Mouse (Mus musculus): ENCODE measurements around the gene Bag5. TPM values are rescaled to one million over a fixed set of nuclear protein-coding genes. Genes with fewer than 3 reads are reported as not detected.

The Bag5 gene
- polyA plus RNA-seq, 1 experiment = 747 TPM

DNA sequence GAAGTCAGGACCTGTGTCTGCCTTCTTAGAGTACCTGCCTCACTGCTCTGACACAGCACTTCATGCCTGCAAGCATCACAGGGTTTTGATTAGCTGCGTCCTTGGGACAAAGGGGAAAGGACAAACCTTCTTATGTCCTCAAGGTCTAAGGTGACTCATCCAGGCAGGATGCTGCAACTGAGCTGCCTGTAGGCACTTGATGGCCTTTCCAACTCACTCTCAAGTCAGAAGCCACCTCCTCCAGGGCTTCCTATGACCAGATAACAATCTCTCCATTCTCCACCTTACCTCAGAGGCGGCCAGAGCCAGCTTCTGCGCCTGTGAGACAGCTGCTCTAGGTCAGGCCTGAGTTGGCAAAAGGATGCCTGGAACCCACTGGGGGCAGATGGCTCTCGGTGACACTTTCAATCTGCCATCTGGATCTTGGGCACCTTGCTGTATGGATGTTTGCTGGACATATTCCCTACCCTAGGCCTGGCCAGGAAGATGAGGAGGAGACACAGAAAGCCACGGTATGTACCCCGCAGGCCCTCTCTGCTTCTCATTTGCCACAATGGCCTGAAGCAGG is 14.6 kb downstream of the Bag5 start:
- Histone ChIP-seq H3K36me3 (ENCODE audit: control insufficient read depth, insufficient read depth, low read length) (no peaks in the 10 kb centered on the region), H3K27ac (ENCODE audit: control insufficient read depth, insufficient read depth, low read depth, low read length) (no peak overlapping the region), H3K4me3 (ENCODE audit: control insufficient read depth, low read depth, low read length) (no peak overlapping the region), H3K4me1 (ENCODE audit: control insufficient read depth, insufficient read depth, low read length) (peaks cover 19% of the 10 kb centered on the region), H3K27me3 (ENCODE audit: control insufficient read depth, insufficient read depth, low read length) (no peaks in the 10 kb centered on the region)
- TF ChIP-seq CTCF (IDR thresholded peaks at IDR 0.05; ENCODE audit: control insufficient read depth, insufficient read depth, insufficient replicate concordance, low read depth, low read length) (no peak), POLR2A (IDR thresholded peaks at IDR 0.05; ENCODE audit: control insufficient read depth, low read depth, low read length) (no peak)

GRCm38 (mm10) chr12:111697708-111698107 is 15.3 kb downstream of the Bag5 start:
- no peaks in the 10 kb centered on the region for H3K27me3 ChIP-seq (ENCODE audit: control insufficient read depth, insufficient read depth, low read length)
- peaks cover 21% of the 10 kb centered on the region for H3K4me1 ChIP-seq (ENCODE audit: control insufficient read depth, insufficient read depth, low read length)
- H3K36me3 ChIP-seq (ENCODE audit: control insufficient read depth, insufficient read depth, low read length) = no peaks in the 10 kb centered on the region
- TF ChIP-seq CTCF (IDR thresholded peaks at IDR 0.05; ENCODE audit: control insufficient read depth, insufficient read depth, insufficient replicate concordance, low read depth, low read length) (no peak), POLR2A (IDR thresholded peaks at IDR 0.05; ENCODE audit: control insufficient read depth, low read depth, low read length) (no peak)
- no peak overlapping the region for H3K27ac ChIP-seq (ENCODE audit: control insufficient read depth, insufficient read depth, low read depth, low read length)
- H3K4me3 ChIP-seq (ENCODE audit: control insufficient read depth, low read depth, low read length) = no peak overlapping the region

- H3K4me3 ChIP-seq (ENCODE audit: control insufficient read depth, low read depth, low read length) = no peak overlapping the region
- H3K36me3 ChIP-seq (ENCODE audit: control insufficient read depth, insufficient read depth, low read length) = no peaks in the 10 kb centered on the region
- peaks cover 21% of the 10 kb centered on the region for H3K4me1 ChIP-seq (ENCODE audit: control insufficient read depth, insufficient read depth, low read length)
- H3K27me3 ChIP-seq (ENCODE audit: control insufficient read depth, insufficient read depth, low read length) = no peaks in the 10 kb centered on the region
- TF ChIP-seq CTCF (IDR thresholded peaks at IDR 0.05; ENCODE audit: control insufficient read depth, insufficient read depth, insufficient replicate concordance, low read depth, low read length) (0 out of 2 replicates have a peak, but pooled peaks have one; percentile 34), POLR2A (IDR thresholded peaks at IDR 0.05; ENCODE audit: control insufficient read depth, low read depth, low read length) (no peak)
- no peak overlapping the region for H3K27ac ChIP-seq (ENCODE audit: control insufficient read depth, insufficient read depth, low read depth, low read length)
Observed at GRCm38 (mm10) chr12:111696239-111696638, 16.8 kb downstream of the Bag5 start.

- no peak overlapping the region for H3K27ac ChIP-seq (ENCODE audit: control insufficient read depth, insufficient read depth, low read depth, low read length)
- no peaks in the 10 kb centered on the region for H3K27me3 ChIP-seq (ENCODE audit: control insufficient read depth, insufficient read depth, low read length)
- peaks cover 21% of the 10 kb centered on the region for H3K4me1 ChIP-seq (ENCODE audit: control insufficient read depth, insufficient read depth, low read length)
- H3K4me3 ChIP-seq (ENCODE audit: control insufficient read depth, low read depth, low read length) = no peak overlapping the region
- TF ChIP-seq CTCF (IDR thresholded peaks at IDR 0.05; ENCODE audit: control insufficient read depth, insufficient read depth, insufficient replicate concordance, low read depth, low read length) (no peak), POLR2A (IDR thresholded peaks at IDR 0.05; ENCODE audit: control insufficient read depth, low read depth, low read length) (no peak)
- no peaks in the 10 kb centered on the region for H3K36me3 ChIP-seq (ENCODE audit: control insufficient read depth, insufficient read depth, low read length)
Observed at GRCm38 (mm10) chr12:111694880-111695804, 17.9 kb downstream of the Bag5 start.

DNA sequence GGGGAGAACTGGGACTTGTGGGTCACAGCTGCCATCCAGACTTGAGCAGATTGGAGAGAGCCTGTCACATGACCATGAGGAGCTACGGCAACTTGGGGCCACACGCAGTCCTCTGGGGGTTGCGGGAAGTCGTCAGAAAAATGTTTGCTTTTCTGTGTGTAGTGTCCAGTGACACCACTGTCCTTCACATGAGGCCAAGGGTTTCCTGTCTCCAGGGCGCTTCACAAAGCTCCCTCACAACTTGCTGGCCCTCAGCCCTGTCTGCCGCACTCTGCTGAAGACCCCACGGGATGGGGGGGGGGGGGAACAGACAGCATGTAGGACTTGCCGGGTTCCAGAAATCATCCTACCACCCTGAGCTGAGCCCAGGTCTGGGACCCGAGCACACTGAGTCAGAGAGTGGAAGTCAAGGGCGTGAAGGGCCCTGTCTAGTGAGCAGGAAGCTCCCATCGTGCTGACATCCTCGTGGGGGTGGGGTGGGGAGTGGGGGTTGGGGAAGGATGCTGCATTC is 18.7 kb downstream of the Bag5 start:
- peaks cover 21% of the 10 kb centered on the region for H3K4me1 ChIP-seq (ENCODE audit: control insufficient read depth, insufficient read depth, low read length)
- no peak overlapping the region for H3K4me3 ChIP-seq (ENCODE audit: control insufficient read depth, low read depth, low read length)
- no peaks in the 10 kb centered on the region for H3K27me3 ChIP-seq (ENCODE audit: control insufficient read depth, insufficient read depth, low read length)
- TF ChIP-seq POLR2A (IDR thresholded peaks at IDR 0.05; ENCODE audit: control insufficient read depth, low read depth, low read length) = no peak
- TF ChIP-seq CTCF (IDR thresholded peaks at IDR 0.05; ENCODE audit: control insufficient read depth, insufficient read depth, insufficient replicate concordance, low read depth, low read length) = no peak
- H3K36me3 ChIP-seq (ENCODE audit: control insufficient read depth, insufficient read depth, low read length) = no peaks in the 10 kb centered on the region
- no peak overlapping the region for H3K27ac ChIP-seq (ENCODE audit: control insufficient read depth, insufficient read depth, low read depth, low read length)

DNA sequence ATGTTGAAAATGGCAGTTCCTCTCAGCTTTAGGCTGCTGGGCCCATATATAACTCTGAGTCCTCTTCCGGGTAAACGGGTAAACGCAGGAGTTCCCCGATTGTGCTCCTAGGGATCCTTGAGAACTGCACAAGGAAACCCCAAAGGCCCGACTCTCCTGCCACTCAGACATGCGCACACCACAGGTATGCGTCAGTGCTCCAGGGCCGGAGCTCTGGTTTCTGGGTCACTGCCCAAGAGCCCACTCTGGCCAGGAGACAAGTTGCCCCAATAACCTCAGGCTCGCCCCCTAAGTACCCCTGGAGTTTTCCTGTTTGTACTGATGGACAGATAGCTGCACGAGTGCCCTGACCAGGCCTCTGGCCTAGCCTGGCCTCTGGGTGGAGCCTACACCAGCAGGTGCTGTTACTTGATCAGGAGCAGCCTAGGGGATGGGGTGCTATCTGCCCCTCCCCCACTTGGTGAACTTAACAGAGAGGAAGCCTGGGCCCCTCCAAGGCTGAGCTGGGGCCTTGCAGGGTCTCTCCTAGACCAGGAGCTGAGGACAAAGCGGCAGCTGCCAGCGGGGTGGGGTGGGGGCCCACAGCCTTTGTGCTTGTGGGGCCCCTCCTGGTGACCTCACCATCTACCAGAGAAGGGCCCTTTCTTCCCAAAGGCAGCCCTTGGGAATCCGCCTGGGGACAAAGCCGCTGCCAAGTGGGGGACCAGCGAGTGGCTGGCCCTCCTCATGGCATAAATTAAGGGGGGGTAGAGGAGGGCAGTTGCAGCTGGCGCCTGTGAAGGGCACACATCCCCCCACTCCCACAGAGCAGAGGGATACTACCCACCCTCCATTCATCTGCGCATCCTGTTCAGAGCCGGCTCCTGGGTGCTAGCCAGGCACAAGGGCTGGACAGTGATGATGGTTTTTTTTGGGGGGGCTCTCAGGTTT is 19.5 kb downstream of the Bag5 start:
- Histone ChIP-seq H3K4me3 (ENCODE audit: control insufficient read depth, low read depth, low read length) (no peak overlapping the region), H3K4me1 (ENCODE audit: control insufficient read depth, insufficient read depth, low read length) (peaks cover 21% of the 10 kb centered on the region), H3K27me3 (ENCODE audit: control insufficient read depth, insufficient read depth, low read length) (no peaks in the 10 kb centered on the region), H3K36me3 (ENCODE audit: control insufficient read depth, insufficient read depth, low read length) (no peaks in the 10 kb centered on the region), H3K27ac (ENCODE audit: control insufficient read depth, insufficient read depth, low read depth, low read length) (no peak overlapping the region)
- TF ChIP-seq POLR2A (IDR thresholded peaks at IDR 0.05; ENCODE audit: control insufficient read depth, low read depth, low read length) = no peak
- TF ChIP-seq CTCF (IDR thresholded peaks at IDR 0.05; ENCODE audit: control insufficient read depth, insufficient read depth, insufficient replicate concordance, low read depth, low read length) = no peak

Data from testis, adult 2 months (tissue).